Mouse (Mus musculus) cerebellum, adult 11-12 months (tissue): ENCODE measurements around the gene Gna15.

ENCODE experiments used
- DNase-seq: peaks from one replicate; pipeline ENCODE4 v3.0.0; 2022

The Gna15 gene

DNA sequence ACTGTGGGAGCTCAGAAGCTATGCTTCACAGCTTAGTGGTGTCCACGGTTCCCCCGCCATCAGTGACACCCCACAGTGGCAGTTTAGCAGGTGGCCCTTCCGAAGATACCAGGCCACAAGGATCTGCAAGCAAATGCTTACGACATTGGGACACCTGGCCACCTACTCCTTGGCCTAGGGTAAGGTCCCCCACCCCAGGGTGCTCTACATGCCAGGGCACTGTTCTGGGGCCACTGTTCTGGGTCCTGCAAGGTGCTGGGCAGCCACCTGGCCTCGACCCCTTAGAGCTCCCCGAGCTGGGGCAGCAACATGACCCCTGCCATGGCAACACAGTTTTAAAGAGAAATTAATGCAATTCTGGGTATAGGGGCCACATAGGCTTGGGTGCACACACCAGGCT, 28.9 kb downstream of the Gna15 start:
- no peak for DNase-seq

GRCm38 (mm10) chr10:81494260-81495041, 29.6 kb downstream of the Gna15 start:
- peak; percentile 60 for DNase-seq

- peak; percentile 53 for DNase-seq
Observed at GRCm38 (mm10) chr10:81493601-81494220, 30.3 kb downstream of the Gna15 start.

DNA sequence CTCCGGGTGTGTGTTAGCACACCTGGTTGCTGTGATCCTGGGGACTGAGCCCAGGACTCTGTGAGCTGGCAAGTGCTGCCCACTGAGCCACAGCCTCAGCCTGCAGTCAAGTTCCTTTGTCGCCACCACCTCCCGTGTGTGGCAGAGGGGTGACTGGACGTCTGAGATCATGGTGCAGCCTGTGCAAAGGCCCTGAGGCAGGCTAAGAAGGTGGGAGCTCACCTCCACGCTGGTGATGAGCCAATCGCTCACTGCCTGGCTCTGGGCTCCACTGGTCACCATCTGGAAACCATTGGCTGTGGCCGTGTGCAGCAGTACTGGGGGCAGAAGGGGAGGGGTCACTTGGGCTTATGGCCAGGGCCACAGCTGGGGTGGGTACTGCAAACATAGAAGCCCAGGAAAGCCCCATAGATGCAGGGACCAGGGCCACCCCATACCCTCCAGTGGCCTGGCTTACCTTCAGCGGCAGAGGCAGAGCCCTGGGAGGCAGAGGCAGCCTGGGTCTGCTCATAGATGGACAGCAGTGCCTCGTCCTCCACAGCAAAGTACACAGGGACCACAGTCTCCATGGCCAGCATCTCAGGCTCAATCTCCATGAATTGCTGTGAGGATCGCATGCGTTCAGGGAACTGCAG, 31.3 kb downstream of the Gna15 start:
- peak; percentile 53 for DNase-seq

GRCm38 (mm10) chr10:81491018-81491417, 33.0 kb downstream of the Gna15 start:
- DNase-seq: peak; percentile 46

GRCm38 (mm10) chr10:81489941-81490340, 34.1 kb downstream of the Gna15 start:
- DNase-seq: no peak

DNA sequence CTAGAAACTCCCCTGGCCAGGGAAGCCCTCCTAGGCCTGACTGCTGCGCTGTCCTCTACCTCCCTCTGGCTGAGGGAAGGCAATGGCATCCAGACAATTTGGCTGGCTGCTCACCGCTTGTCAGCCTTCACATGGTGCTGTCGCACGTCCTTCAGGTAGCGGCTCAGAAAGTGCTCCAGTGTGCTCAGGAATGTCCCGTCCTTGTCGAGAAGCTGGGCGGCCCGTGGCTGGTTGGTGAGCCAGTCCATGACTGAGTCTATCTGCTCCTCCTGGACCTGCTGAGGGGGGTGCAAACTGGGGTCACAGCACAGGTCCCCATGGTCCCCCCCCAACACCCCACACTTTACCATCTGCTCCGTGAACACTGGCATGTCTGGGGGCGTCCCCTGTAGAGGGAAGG, 35.9 kb downstream of the Gna15 start:
- DNase-seq: no peak

DNA sequence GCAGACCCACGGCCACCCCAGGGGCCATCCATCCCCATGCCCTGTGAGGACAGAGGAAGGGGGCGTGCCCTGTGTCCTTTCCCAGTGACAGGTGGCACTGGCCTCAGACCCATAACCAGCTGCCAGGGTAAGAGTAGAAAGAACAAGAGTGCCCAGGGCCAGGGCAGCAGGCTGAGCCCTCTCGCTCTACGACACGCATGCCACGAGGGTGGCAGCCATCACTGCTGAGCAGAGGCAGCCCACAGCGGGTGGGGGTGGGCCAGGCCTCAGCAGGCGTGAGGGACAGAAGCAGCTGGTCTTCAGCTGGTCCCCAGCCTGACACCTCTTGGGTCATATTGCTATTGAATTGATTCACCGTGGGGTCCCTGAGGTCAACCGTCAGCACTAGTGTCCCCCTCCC, 37.5 kb downstream of the Gna15 start:
- DNase-seq: no peak

GRCm38 (mm10) chr10:81485479-81486018, 38.5 kb downstream of the Gna15 start:
- no peak for DNase-seq

DNA sequence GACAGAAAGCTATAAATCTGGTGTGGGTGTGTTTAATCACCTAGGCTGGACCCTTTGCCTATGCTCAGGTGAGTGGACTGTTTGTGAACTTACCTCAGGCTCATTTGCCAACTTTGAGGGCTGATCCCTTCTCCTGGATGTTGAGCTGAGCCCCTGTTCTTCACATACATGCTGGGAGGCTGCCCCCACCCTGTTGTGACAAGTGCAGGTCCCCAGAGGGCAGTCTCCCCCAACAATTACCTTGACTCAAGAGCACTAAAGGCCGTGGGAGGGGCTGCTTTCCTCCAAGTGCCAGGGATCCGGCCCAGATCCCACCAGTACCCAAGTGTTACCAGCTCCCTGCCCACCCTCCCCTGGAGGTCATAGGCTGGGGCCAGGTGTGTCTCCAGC, 39.0 kb downstream of the Gna15 start:
- no peak for DNase-seq

DNA sequence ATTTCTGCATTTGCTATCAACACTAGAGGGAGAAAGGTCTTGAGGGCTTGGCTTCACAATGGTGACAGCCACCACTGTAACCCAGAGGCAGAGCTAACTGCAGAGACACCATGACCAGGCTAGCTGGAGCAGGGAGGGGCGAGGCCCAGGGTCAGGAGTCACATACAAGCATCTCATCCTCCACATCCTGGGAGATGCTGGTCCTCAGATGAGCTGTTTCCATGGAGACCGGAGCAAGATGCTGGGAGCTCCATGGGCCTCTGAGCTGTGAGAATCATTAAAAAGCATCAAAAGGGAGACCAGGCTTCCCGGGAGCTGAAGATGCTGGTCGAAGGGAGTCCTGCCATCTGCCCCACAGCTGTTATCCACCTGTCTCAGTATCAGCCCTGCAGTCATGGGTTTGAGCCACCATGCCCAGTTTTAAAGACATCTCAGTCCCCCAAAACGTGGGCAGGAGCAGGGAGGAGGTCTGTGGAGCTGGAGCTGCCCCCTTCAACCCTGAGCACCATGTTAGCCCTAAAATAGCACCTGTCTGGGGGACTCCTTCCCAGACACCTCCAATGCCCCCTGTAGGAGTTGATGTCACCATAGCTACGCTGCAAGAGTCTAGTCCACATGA, 39.5 kb downstream of the Gna15 start:
- no peak for DNase-seq

GRCm38 (mm10) chr10:81483983-81484382, 40.0 kb downstream of the Gna15 start:
- peak; percentile 61 for DNase-seq

DNA sequence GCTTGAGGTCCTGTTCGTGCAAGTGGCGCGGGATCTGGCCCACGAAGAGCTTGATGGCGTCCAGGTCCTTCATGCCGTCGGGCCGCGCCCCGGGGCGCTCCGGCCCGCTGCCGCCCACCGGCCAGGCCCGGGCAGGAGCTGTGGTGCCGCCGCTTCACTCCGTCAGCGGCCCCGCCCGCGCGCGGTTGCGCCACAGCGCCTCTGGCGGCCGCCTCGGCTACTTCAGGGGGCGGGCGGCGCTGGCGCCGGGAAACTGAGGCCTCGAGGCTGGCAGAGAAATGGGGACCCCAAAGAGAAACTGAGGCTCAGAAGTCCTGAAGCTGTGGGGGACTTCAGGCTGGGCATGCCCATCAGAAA, 41.5 kb downstream of the Gna15 start, which contains the start of gene Celf5:
Gene Celf5 (minus strand): TSS at position 177 of the 357 bp plus-strand sequence.
- DNase-seq: peak; percentile 70

DNA sequence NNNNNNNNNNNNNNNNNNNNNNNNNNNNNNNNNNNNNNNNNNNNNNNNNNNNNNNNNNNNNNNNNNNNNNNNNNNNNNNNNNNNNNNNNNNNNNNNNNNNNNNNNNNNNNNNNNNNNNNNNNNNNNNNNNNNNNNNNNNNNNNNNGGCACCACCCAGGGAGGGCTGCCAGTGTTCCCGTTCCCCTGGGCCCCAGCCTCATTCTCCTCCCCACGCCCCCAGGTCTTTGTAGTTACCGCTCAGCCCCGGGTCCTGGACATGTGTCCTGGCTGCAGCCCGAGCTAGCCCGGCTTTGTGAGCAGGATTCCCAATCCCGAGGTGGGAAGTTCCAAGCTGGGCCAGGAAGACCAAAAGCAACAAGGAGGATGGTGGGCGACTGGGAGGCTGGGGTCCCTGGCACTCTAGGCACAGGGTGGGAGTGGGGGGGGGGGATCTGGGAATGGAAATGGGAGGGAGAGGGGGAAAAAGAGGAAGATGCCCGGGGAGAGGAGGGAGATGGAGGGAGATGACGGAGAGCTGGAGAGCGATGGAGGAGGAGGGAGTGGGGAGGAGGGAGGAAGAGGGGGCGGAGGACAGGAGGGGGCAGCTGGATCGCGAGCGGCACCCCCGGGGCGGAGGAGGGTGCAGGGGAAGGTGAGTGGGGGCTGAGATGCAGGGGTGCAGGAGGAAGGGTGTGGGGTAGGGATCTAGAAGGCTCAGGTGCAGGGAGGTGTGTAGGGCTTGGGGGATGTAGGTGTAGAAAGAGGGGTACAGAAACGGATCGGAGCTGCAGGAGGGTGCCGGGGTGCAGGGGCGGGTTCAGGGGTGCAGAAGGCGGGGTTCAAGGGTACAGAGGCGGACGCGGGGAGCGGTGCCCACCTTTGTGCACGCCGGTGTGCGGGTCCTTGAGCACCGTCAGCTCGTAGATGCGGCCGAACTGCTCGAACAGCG, 42.2 kb downstream of the Gna15 start:
- DNase-seq: peak; percentile 62

GRCm38 (mm10) chr10:81474461-81474860, 49.6 kb downstream of the Gna15 start:
- DNase-seq: no peak

DNA sequence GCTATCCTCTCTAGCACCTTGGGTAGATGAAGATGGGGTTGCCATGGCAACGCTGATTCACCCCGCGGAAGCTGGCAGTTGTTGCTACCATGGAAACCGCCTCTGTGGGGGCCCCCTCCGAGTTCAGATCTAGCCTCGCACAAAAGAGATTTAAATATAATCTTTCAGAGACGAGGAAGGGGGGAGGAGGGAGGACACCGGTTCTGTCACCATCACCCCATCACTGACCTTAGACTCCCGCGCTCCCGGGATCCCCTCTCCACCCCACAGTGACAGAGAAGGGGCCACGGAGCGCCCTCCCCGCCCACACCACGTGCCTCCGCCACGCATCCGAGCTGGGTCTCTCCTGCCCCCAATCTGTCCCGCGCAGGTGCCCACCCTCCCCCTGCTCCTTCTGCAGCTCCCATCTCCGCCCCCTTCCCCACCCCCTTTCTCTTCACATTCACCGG, 51.0 kb downstream of the Gna15 start:
- peak; percentile 66 for DNase-seq

GRCm38 (mm10) chr10:81472403-81473002, 51.5 kb downstream of the Gna15 start:
- no peak for DNase-seq

DNA sequence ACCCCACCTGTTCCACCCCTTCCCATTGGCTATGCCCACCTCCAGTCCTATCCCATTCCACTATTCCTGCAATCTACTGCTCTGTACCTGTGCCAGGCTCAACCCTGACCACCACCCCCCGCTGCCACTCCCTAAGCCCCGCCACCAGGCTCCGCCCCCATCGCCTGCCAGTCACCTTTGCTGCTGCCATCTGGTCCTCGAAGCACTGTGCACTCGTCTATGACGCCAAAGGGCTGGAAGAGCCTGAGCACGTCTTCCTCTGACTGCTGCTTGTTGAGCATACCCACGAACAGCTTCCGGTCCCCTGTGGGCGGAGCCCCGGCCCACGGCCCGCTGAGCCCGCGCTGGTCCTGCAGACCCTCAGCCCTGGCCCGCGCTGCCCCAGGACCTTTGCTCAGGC, 53.6 kb downstream of the Gna15 start:
- DNase-seq: no peak

- no peak for DNase-seq
Observed at GRCm38 (mm10) chr10:81469253-81469652, 54.8 kb downstream of the Gna15 start.

DNA sequence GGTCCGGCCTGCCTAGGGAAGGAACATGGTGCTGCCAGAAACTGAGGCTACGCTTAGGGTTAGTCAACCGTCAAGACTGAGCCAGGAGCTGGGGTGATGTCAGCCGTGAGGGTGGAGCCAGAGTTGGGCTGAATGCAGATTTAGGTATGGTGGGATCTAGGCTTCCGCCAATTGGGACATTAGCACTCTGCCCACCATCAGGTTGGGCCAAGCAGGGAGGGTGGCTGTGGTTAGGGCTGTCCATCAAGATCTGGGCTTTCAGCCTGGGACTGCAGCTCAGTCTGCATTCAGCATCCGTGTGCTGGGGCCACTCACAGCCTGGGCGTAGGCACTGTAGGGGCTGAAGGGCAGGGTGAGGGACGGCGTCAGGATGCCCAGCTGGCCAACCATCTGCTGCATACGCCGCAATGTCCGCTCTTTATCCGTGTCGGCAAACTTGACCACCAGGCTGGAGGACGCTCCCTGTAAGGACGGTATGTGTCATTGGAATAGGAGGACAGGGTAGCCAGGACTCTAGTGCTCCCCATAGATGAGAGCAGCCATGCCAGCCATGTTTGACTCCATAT, 56.3 kb downstream of the Gna15 start:
- peak; percentile 36 for DNase-seq

- DNase-seq: peak; percentile 31
Observed at GRCm38 (mm10) chr10:81466881-81467280, 57.1 kb downstream of the Gna15 start.
